Mouse (Mus musculus) cerebellum, adult 8-10 months (tissue): Measurements from ENCODE around the gene Atp6v1e2.

Experiments
- DNase-seq: peaks from one replicate; pipeline ENCODE4 v3.0.0; 2022

Gene Atp6v1e2

GRCm38 (mm10) chr17:86964041-86964440 lies 16.3 kb upstream of the Atp6v1e2 start:
- no peak for DNase-seq

GRCm38 (mm10) chr17:86963586-86963902 lies 15.8 kb upstream of the Atp6v1e2 start:
- no peak for DNase-seq

GRCm38 (mm10) chr17:86962894-86963585 lies 15.3 kb upstream of the Atp6v1e2 start, which contains the start of gene Rhoq:
Gene Rhoq, plus strand, starts transcription at chr17:86963082.
- peak; percentile 65 for DNase-seq

- peak; percentile 76 for DNase-seq
These were observed 14.7 kb upstream of the Atp6v1e2 start for GRCm38 (mm10) chr17:86962297-86962893.

- DNase-seq, result peak; percentile 19
These were observed 13.7 kb upstream of the Atp6v1e2 start for GRCm38 (mm10) chr17:86961301-86961841.

- DNase-seq, result no peak
These were observed 10.3 kb upstream of the Atp6v1e2 start for GRCm38 (mm10) chr17:86957968-86958367.

GRCm38 (mm10) chr17:86957239-86957638 lies 9.5 kb upstream of the Atp6v1e2 start:
- no peak for DNase-seq

GRCm38 (mm10) chr17:86948801-86949200 lies 1.1 kb upstream of the Atp6v1e2 start:
- DNase-seq, result no peak

- DNase-seq, result no peak
These were observed 1.6 kb downstream of the Atp6v1e2 start for GRCm38 (mm10) chr17:86946078-86946477.

- DNase-seq, result no peak
These were observed 4.5 kb downstream of the Atp6v1e2 start for GRCm38 (mm10) chr17:86943158-86943557.

GRCm38 (mm10) chr17:86942112-86942511 lies 5.6 kb downstream of the Atp6v1e2 start:
- no peak for DNase-seq

GRCm38 (mm10) chr17:86938683-86939082 lies 9.0 kb downstream of the Atp6v1e2 start:
- DNase-seq, result no peak

GRCm38 (mm10) chr17:86937497-86938155 lies 10.1 kb downstream of the Atp6v1e2 start:
- peak; percentile 26 for DNase-seq

GRCm38 (mm10) chr17:86937064-86937463 lies 10.6 kb downstream of the Atp6v1e2 start:
- DNase-seq, result no peak

- DNase-seq, result no peak
These were observed 14.8 kb downstream of the Atp6v1e2 start for GRCm38 (mm10) chr17:86932896-86933295.

- DNase-seq, result no peak
These were observed 17.7 kb downstream of the Atp6v1e2 start for GRCm38 (mm10) chr17:86929981-86930380.

GRCm38 (mm10) chr17:86929355-86929754 lies 18.3 kb downstream of the Atp6v1e2 start:
- no peak for DNase-seq

- DNase-seq, result no peak
These were observed 20.9 kb downstream of the Atp6v1e2 start for GRCm38 (mm10) chr17:86926836-86927235.

- no peak for DNase-seq
These were observed 23.0 kb downstream of the Atp6v1e2 start for GRCm38 (mm10) chr17:86924679-86925078.

- no peak for DNase-seq
These were observed 28.0 kb downstream of the Atp6v1e2 start for GRCm38 (mm10) chr17:86919729-86920128.

- no peak for DNase-seq
These were observed 28.9 kb downstream of the Atp6v1e2 start for GRCm38 (mm10) chr17:86918786-86919185.

- no peak for DNase-seq
These were observed 30.6 kb downstream of the Atp6v1e2 start, which contains the start of gene Tmem247 for GRCm38 (mm10) chr17:86917048-86917447. Gene Tmem247, plus strand, starts transcription at chr17:86917348.

- DNase-seq, result no peak
These were observed 32.2 kb downstream of the Atp6v1e2 start for GRCm38 (mm10) chr17:86915540-86915939.
